Mouse (Mus musculus) NIH3T3 (cell line): ENCODE data around the gene Ap3s2.

Experiments used
- DNase-seq: peaks from one replicate; pipeline ENCODE4 v3.0.0-alpha.2; 2012; ENCODE audit warnings: low read depth

Ap3s2 gene

GRCm38 (mm10) chr7:79920344-79920983, at the start of gene Ap3s2:
TSS of gene Ap3s2 (minus strand) at chr7:79920649.
- peak; percentile 94 for DNase-seq

- no peak for DNase-seq
These were observed 47.9 kb upstream of the Ap3s2 start for GRCm38 (mm10) chr7:79968326-79968725.

GRCm38 (mm10) chr7:79961600-79961999, 41.2 kb upstream of the Ap3s2 start:
- no peak for DNase-seq

GRCm38 (mm10) chr7:79956131-79956530, 35.7 kb upstream of the Ap3s2 start:
- no peak for DNase-seq

- no peak for DNase-seq
These were observed 34.4 kb upstream of the Ap3s2 start for GRCm38 (mm10) chr7:79954890-79955289.

GRCm38 (mm10) chr7:79951038-79951437, 30.6 kb upstream of the Ap3s2 start:
- no peak for DNase-seq

GRCm38 (mm10) chr7:79950236-79950635, 29.8 kb upstream of the Ap3s2 start:
- DNase-seq, result no peak

GRCm38 (mm10) chr7:79935511-79936205, 15.2 kb upstream of the Ap3s2 start:
- peak; percentile 65 for DNase-seq

GRCm38 (mm10) chr7:79934862-79935510, 14.5 kb upstream of the Ap3s2 start, which contains the start of gene Arpin:
TSS of gene Arpin (minus strand) at chr7:79935359.
- peak; percentile 73 for DNase-seq

GRCm38 (mm10) chr7:79934461-79934860, 14.0 kb upstream of the Ap3s2 start:
- DNase-seq, result peak; percentile 64

GRCm38 (mm10) chr7:79928516-79929052, 8.1 kb upstream of the Ap3s2 start:
- DNase-seq, result no peak

- peak; percentile 82 for DNase-seq
These were observed 5.9 kb downstream of the Ap3s2 start for GRCm38 (mm10) chr7:79914556-79914955.

GRCm38 (mm10) chr7:79907356-79907755, 13.1 kb downstream of the Ap3s2 start:
- DNase-seq, result peak; percentile 74

GRCm38 (mm10) chr7:79906914-79907313, 13.5 kb downstream of the Ap3s2 start:
- no peak for DNase-seq

GRCm38 (mm10) chr7:79905193-79905592, 15.3 kb downstream of the Ap3s2 start:
- no peak for DNase-seq

GRCm38 (mm10) chr7:79903160-79903792, 17.2 kb downstream of the Ap3s2 start:
- DNase-seq, result no peak

- no peak for DNase-seq
These were observed 19.7 kb downstream of the Ap3s2 start for GRCm38 (mm10) chr7:79900753-79901152.

GRCm38 (mm10) chr7:79895225-79895624, 25.2 kb downstream of the Ap3s2 start:
- no peak for DNase-seq

- no peak for DNase-seq
These were observed 25.7 kb downstream of the Ap3s2 start for GRCm38 (mm10) chr7:79894790-79895189.

- DNase-seq, result peak; percentile 79
These were observed 27.6 kb downstream of the Ap3s2 start for GRCm38 (mm10) chr7:79892576-79893428.
